Mouse (Mus musculus) hematopoietic stem cell, adult 5-6 weeks (primary cell): ENCODE measurements around the gene Zfp398. TPM values are rescaled to one million over a fixed set of nuclear protein-coding genes. Genes with fewer than 3 reads are reported as not detected.

ENCODE experiments used
- ATAC-seq, 2 experiments: fragments of 125-278 bp in 1 of 2; replicated peaks in 1 of 2; 2 replicates each; pipeline ENCODE4 v1.8.0; 2016 to 2017; ENCODE audit warnings: inconsistent platforms in 2 of 2, mild to moderate bottlenecking in 2 of 2, moderate number of reproducible peaks in 2 of 2, low read depth in 1 of 2, moderate TSS enrichment in 1 of 2; ENCODE audit not compliant: low FRiP score in 2 of 2, poor library complexity in 2 of 2, severe bottlenecking in 2 of 2, insufficient read depth in 1 of 2, low TSS enrichment in 1 of 2
- total RNA-seq: library from RNA; stranded (forward); fragments of 172-1452, 232-1000 nt; gene quantifications from 2 replicates; pipeline ENCODE4 v1.2.3, GENCODE M21; 2017

Gene Zfp398
- total RNA-seq, 1 experiment from 2014 or later = 24.5 TPM

DNA sequence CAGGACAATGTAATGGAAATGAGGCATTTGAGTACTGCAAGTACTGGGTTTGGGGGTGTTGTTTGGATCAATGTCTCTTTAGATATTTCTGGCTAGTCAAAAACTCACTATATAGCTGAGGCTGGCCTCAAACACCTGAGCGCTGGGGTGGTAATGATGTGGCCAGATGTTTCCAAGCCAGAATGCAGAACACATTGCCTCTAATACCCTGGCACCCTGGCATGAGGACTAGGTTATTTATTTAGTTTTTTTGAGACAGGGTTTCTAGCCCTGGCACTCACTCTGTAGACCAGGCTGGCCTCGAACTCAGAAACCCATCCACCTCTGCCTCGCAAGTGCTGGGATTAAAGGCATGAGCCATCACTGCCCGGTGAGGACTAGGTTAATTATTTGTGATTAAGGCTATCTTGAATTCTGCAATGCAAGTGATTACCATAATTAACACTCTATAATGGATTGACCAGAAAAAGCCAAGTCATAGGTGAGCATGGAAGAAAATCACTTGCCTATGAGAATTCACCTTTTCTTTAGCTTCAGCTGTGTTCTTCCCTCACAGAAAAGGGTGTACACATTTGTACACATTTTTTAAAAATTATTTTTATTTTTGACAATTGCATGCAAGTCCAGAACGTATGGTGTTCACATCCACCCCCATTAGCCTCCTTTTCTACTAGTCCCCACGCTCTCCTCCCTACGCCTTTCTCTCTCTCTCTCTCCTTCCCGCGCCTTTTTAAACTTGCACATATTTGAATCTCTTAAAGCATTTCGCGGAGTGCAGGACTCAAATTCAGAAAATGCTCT, 84.4 kb downstream of the Zfp398 start:
- ATAC-seq = no peak

DNA sequence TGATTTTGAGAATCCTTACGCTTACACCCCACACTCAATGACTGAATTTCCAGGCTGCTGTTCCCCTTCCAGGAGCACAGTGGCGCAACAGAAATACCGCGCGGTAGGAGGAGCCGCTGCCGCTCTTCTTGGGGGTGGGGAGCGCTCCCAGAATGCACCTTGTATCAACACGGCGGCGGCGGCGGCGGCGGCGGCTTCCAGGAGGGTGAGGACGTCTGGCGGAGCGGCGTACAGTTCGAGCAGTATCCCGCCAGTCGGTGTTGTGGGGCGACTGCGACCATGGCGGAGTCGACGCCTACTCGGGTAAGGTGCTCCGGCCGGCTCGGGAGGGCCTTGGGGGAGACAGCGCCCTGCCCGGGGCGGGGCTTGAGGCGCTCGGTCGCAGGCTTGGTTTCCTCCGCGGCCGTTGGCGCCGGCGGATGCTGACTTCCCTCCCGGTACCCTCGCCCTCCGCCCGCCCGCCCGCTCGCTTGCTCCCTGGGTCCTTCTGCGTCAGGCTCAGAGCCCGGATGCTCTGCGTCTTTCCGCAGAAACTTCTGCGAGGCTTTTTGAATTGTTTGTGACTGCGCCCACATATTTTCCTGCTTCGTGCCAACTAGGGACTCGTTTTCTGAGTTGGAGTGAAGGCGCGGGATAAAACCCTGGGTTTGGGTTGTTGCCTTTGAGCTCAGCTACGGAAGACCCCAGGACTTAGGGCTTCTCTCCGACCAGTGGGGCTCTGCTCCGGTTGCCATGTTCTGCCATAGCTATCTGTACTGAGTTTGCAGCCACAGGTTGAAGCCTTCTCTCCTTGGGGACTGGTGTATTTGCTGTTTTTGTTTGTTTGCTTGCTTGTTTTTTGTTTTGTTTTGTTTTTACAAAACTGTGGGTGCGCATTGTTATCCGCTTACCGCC, 85.2 kb downstream of the Zfp398 start, which contains the start of gene Zfp212:
Zfp212 (plus strand) TSS at position 30 of the 894 bp plus-strand sequence.
- ATAC-seq = peak; percentile 94 to 96

Other genes starting within 250 kb of the Zfp398 start
- 117 and 179 TPM in 2 replicates for gene Ezh2, start 240.3 kb upstream of the Zfp398 start, total RNA-seq
- 185 and 205 TPM in 2 replicates for gene Pdia4, start 22.2 kb upstream of the Zfp398 start, total RNA-seq
- gene Zfp786, start 4.8 kb upstream of the Zfp398 start, total RNA-seq = 1.1 TPM in 2 replicates
- 14.5 and 16.9 TPM in 2 replicates for gene Zfp282, start 41.5 kb downstream of the Zfp398 start, total RNA-seq
- gene Zfp212, start 84.8 kb downstream of the Zfp398 start, total RNA-seq = 12.7 and 14.3 TPM in 2 replicates
- 7.3 and 10.7 TPM in 2 replicates for gene Zfp956, start 117.7 kb downstream of the Zfp398 start, total RNA-seq
- 16.2 and 34.6 TPM in 2 replicates for gene Zfp777, start 213.2 kb downstream of the Zfp398 start, total RNA-seq